Mouse (Mus musculus): ENCODE data around the gene Fiz1. TPM values are rescaled to one million over a fixed set of nuclear protein-coding genes. Genes with fewer than 3 reads are reported as not detected.

Gene Fiz1
- 41.9 and 46.4 TPM in 2 replicates for polyA plus RNA-seq (2014; fragmentation: Nextera tagmentation; extraction: Ambion mirVana)

- H3K9ac ChIP-seq, result peak within 1 kb of the TSS; percentile 76
- DNase-seq (peak; percentile 97), ATAC-seq (ENCODE audit: insufficient read depth) (peak; percentile 79)
- H3K4me2 ChIP-seq, result peak within 1 kb of the TSS; percentile 66
- H3K36me3 ChIP-seq (ENCODE audit: insufficient read depth), result peaks cover 34% of the 10 kb centered on the region
- no peaks in the 10 kb centered on the region for H3K4me1 ChIP-seq (ENCODE audit: insufficient read depth)
- WGBS, result under 1% methylated on average over 42 of the region's 42 CpGs
- H3K4me3 ChIP-seq (ENCODE audit: low read depth, low read length), result peak within 1 kb of the TSS; percentile 62
- H3K9me3 ChIP-seq (ENCODE audit: low read depth, low read length), result no peaks in the 10 kb centered on the region
- no peaks in the 10 kb centered on the region for H3K27me3 ChIP-seq (ENCODE audit: insufficient read depth, low read length)
- TF ChIP-seq CTCF (IDR thresholded peaks at IDR 0.05; ENCODE audit: low read depth), result no peak
- peak within 1 kb of the TSS; percentile 97 for H3K27ac ChIP-seq (ENCODE audit: low read depth)
Observed at GRCm38 (mm10) chr7:5014251-5015117, at the start of gene Fiz1, which contains the start of gene Zfp524. TSS of gene Fiz1 (minus strand) at chr7:5014697. TSS of gene Zfp524 (plus strand) at chr7:5014415.

- Histone ChIP-seq H3K9me3 (ENCODE audit: low read depth, low read length) (no peaks in the 10 kb centered on the region), H3K27ac (ENCODE audit: low read depth) (peak overlapping the region; percentile 100), H3K27me3 (ENCODE audit: insufficient read depth, low read length) (peaks cover 12% of the 10 kb centered on the region), H3K4me1 (ENCODE audit: insufficient read depth) (0 out of 2 replicates have a peak, but pooled peaks cover 2% of the 10 kb centered on the region), H3K4me2 (peak overlapping the region; percentile 86), H3K9ac (peak overlapping the region; percentile 95), H3K36me3 (ENCODE audit: insufficient read depth) (peaks cover 20% of the 10 kb centered on the region), H3K4me3 (ENCODE audit: low read depth, low read length) (peak overlapping the region; percentile 75)
- DNase-seq, result peak; percentile 93
- ATAC-seq (ENCODE audit: insufficient read depth), result peak; percentile 39
- no peak for TF ChIP-seq CTCF (IDR thresholded peaks at IDR 0.05; ENCODE audit: low read depth)
- under 1% methylated on average over 51 of the region's 51 CpGs for WGBS
Observed at GRCm38 (mm10) chr7:5062360-5063001, 48.0 kb upstream of the Fiz1 start.

- peaks cover 8% of the 10 kb centered on the region; the same call in 1 of the 2 replicates for H3K4me1 ChIP-seq (ENCODE audit: insufficient read depth)
- under 1% methylated on average over 58 of the region's 65 CpGs for WGBS
- TF ChIP-seq CTCF (IDR thresholded peaks at IDR 0.05; ENCODE audit: low read depth), result no peak
- H3K36me3 ChIP-seq (ENCODE audit: insufficient read depth), result peaks cover 14% of the 10 kb centered on the region
- peak within 1 kb of the TSS; percentile 100 for H3K27ac ChIP-seq (ENCODE audit: low read depth)
- no peaks in the 10 kb centered on the region for H3K9me3 ChIP-seq (ENCODE audit: low read depth, low read length)
- H3K9ac ChIP-seq, result peak within 1 kb of the TSS; percentile 95
- peak within 1 kb of the TSS; percentile 86 for H3K4me2 ChIP-seq
- H3K4me3 ChIP-seq (ENCODE audit: low read depth, low read length), result peak within 1 kb of the TSS; percentile 75
- peaks cover 18% of the 10 kb centered on the region for H3K27me3 ChIP-seq (ENCODE audit: insufficient read depth, low read length)
- ATAC-seq (ENCODE audit: insufficient read depth), result peak; percentile 81
- DNase-seq, result peak; percentile 94
Observed at GRCm38 (mm10) chr7:5061774-5062359, 47.4 kb upstream of the Fiz1 start, which contains the start of gene U2af2. TSS of gene U2af2 (plus strand) at chr7:5062143.

- DNase-seq (peak; percentile 100), ATAC-seq (ENCODE audit: insufficient read depth) (peak; percentile 92)
- Histone ChIP-seq H3K36me3 (ENCODE audit: insufficient read depth) (peaks cover 6% of the 10 kb centered on the region), H3K4me3 (ENCODE audit: low read depth, low read length) (peak overlapping the region; percentile 75), H3K4me2 (peak overlapping the region; percentile 86), H3K4me1 (ENCODE audit: insufficient read depth) (peaks cover 10% of the 10 kb centered on the region; the same call in 1 of the 2 replicates), H3K27ac (ENCODE audit: low read depth) (peak overlapping the region; percentile 100), H3K9me3 (ENCODE audit: low read depth, low read length) (no peaks in the 10 kb centered on the region), H3K27me3 (ENCODE audit: insufficient read depth, low read length) (peaks cover 25% of the 10 kb centered on the region), H3K9ac (peak overlapping the region; percentile 95)
- peak; percentile 76 for TF ChIP-seq CTCF (IDR thresholded peaks at IDR 0.05; ENCODE audit: low read depth)
- under 1% methylated on average over 59 of the region's 60 CpGs for WGBS
Observed at GRCm38 (mm10) chr7:5060944-5061773, 46.7 kb upstream of the Fiz1 start.

- Histone ChIP-seq H3K36me3 (ENCODE audit: insufficient read depth) (0 out of 2 replicates have a peak, but pooled peaks cover 2% of the 10 kb centered on the region), H3K9me3 (ENCODE audit: low read depth, low read length) (no peaks in the 10 kb centered on the region), H3K27ac (ENCODE audit: low read depth) (peak overlapping the region; percentile 100), H3K9ac (peak overlapping the region; percentile 95), H3K4me1 (ENCODE audit: insufficient read depth) (peaks cover 10% of the 10 kb centered on the region; the same call in 1 of the 2 replicates), H3K27me3 (ENCODE audit: insufficient read depth, low read length) (peaks cover 34% of the 10 kb centered on the region), H3K4me3 (ENCODE audit: low read depth, low read length) (peak overlapping the region; percentile 75), H3K4me2 (peak overlapping the region; percentile 86)
- ATAC-seq (ENCODE audit: insufficient read depth) (peak; percentile 9; the same call in 1 of the 2 replicates), DNase-seq (peak; percentile 94)
- WGBS, result 2% methylated on average over 27 of the region's 27 CpGs
- peak; percentile 81 for TF ChIP-seq CTCF (IDR thresholded peaks at IDR 0.05; ENCODE audit: low read depth)
Observed at GRCm38 (mm10) chr7:5060239-5060731, 45.8 kb upstream of the Fiz1 start.

GRCm38 (mm10) chr7:5059421-5059820, 44.9 kb upstream of the Fiz1 start:
- Histone ChIP-seq H3K27me3 (ENCODE audit: insufficient read depth, low read length) (peaks cover 43% of the 10 kb centered on the region), H3K9ac (no peak overlapping the region), H3K4me1 (ENCODE audit: insufficient read depth) (peaks cover 10% of the 10 kb centered on the region; the same call in 1 of the 2 replicates), H3K27ac (ENCODE audit: low read depth) (no peak overlapping the region), H3K9me3 (ENCODE audit: low read depth, low read length) (no peaks in the 10 kb centered on the region), H3K36me3 (ENCODE audit: insufficient read depth) (no peaks in the 10 kb centered on the region), H3K4me2 (no peak overlapping the region; the same call in 1 of the 2 replicates), H3K4me3 (ENCODE audit: low read depth, low read length) (no peak overlapping the region)
- DNase-seq, result no peak
- WGBS, result 88% methylated on average over 12 of the region's 12 CpGs
- no peak for TF ChIP-seq CTCF (IDR thresholded peaks at IDR 0.05; ENCODE audit: low read depth)
- no peak for ATAC-seq (ENCODE audit: insufficient read depth)
